Mouse (Mus musculus): Measurements from ENCODE around the gene Qrich1.
A peak's percentile ranks its signal among the peaks of the same experiment; 100 is the strongest.

Gene Qrich1

DNA sequence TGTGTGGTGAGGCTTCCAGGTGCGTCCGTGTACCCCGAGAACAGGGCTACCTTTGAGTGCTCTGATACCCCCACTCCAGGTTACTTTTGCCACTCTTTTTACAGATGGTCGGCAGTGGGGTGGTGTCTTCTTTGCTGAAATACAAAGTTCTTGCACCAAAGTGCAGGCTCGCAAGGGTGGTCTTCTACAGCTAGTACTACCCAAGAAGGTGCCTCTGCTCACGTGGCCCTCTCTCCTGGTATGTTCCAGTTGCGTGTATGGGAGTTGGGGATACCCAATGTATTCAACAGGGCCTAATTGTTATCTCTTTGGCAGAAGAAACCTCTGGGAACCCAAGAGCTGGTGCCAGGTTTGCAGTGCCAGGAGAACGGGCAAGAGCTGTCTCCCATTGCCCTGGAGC, 23.4 kb upstream of the Qrich1 start:
- DNase-seq, result no peak

DNA sequence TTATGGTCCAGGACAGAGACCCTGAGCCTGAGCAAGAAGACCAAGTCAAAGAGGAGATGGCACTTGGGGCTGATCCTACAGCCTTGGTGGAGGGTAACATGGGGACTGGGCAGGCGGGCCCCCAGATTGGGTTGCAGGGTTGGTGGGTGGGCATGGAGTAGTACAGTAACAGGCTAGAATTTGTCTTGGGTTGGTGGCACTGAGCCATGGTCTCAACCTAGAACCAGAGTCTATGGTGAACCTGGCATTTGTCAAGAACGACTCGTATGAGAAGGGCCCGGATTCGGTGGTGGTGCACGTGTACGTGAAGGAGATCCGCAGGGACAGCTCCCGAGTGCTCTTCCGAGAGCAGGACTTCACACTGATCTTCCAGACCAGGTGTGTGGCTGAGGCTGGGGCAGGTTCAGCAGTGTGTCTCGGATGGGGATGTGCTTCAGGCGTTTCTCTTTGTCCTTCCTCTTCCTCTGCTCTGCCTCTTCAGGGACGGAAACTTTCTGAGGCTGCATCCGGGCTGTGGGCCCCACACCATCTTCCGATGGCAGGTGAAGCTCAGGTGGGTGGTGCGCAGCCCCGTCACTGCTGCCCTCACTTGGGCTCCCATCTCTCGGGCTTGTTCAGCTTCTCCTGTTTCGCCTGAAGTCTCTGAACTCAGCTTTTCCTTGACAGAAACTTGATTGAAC, 22.3 kb upstream of the Qrich1 start:
- DNase-seq, result no peak

DNA sequence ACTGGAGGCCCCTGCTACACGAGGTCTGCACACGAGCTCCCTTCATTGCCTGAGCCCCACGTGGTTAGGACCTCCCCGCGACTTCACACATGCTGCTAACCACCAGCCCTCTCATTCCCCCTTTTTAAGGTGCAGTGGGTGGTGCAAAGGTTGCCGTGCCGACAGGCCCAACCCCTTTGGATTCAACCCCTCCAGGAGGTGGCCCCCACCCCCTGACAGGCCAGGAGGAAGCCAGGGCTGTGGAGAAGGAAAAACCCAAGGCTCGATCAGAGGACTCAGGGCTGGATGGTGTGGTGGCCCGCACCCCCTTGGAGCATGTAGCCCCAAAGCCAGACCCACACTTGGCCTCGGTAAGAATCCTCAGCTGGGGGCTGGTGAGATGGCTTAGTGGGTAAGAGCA, 21.7 kb upstream of the Qrich1 start:
- no peak for DNase-seq

DNA sequence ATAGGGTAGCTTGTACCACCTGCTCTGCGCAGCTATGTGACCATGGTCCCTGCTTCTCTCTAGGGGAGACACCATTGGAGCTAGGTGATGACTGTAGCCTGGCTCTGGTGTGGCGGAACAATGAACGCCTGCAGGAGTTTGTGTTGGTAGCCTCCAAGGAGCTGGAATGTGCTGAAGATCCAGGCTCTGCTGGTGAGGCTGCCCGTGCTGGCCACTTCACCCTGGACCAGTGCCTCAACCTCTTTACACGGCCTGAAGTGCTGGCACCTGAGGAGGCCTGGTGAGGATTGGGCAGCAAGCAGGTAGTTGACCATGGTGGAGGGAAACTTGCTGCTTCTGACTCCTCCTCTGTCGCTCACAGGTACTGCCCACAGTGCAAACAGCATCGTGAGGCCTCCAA, 17.4 kb upstream of the Qrich1 start:
- DNase-seq, result no peak

DNA sequence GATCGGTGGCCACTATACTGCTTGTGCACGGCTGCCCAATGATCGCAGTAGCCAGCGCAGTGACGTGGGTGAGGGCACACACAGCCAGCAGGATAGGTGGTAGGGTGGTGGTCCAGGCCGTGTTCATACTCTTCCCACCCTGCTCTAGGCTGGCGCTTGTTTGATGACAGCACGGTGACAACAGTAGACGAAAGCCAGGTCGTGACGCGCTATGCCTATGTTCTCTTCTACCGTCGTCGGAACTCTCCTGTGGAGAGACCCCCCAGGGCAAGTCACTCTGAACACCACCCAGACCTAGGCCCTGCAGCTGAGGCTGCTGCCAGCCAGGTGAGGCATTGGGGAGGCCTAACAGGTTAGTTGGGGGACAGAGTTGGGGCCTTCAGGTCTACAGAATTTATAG, 16.7 kb upstream of the Qrich1 start:
- DNase-seq, result no peak

DNA sequence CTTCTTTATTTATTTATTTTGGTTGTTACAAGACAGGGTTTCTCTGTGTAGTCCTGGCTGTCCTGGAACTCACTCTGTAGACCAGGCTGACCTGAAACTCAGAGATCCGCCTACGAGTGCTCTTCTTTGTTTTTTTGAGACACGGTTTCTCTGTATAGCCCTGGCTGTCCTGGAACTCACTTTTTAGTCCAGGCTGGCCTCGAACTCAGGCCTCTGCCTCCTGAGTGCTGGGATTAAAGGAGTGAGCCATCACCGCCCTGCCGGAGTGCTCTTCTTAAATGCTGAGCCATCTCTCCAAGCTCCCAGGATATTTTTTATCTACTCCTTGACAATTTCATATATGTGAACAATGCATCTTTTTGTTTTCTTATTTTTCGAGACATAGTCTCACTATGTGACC, 9.7 kb upstream of the Qrich1 start:
- DNase-seq, result no peak

DNA sequence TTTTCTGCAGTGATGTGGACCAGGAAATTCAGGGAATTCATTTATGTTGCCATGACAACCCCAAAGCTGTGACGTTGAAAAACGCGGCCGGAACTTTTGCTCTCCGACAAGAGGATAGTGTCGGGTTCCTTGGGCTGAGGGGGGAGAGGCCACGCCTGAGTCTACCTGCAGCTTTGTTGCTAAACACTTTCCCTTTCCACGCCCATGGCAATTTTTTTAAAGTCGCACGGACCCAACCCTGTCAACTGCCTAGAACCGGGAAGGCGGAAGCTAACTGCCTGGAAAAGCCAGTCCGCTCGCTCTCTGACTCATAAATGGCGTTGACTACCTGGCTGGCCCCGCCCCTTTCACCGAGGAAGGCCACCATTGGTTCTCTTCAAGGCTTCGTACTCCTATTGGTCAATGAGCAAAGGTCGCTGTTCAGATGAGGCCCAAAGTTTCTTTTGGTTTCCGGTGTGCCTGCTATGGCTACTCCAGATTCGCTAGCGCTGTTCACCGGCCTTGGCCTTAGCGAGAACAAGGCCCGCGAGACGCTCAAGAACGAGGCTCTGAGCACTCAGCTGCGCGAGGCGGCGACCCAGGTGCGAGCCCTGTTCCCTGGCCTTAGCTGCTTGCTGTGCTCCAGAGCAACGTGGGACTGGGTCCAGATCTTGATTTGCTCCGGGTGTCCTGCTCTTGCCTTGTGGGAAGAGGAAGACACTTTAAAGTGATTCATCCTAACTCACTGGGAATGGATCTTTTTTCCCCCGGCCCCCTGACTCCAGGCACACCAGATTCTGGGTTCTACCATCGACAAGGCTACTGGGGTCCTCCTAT, 8.8 kb upstream of the Qrich1 start, which contains the start of gene Qars:
Qars (plus strand) TSS at position 88 of the 816 bp plus-strand sequence.
- peak; percentile 96 for DNase-seq

DNA sequence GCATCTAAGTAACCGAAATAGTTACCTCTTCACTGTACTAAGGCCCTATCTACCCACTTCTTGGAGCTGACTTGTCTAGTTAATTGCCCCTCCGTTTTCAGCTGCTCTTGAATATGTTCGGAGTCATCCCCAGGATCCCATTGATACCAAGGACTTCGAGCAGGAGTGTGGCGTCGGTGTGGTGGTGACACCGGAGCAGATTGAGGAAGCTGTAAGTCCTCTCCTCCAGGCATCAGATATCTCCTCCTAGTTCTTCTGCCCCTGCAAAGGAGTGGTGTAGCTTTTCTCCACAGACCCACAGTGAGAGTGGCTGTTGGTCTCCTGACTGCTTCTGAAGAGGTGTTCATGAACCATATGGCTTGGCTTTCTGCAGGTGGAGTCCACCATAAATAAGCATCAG, 7.8 kb upstream of the Qrich1 start:
- DNase-seq, result no peak

DNA sequence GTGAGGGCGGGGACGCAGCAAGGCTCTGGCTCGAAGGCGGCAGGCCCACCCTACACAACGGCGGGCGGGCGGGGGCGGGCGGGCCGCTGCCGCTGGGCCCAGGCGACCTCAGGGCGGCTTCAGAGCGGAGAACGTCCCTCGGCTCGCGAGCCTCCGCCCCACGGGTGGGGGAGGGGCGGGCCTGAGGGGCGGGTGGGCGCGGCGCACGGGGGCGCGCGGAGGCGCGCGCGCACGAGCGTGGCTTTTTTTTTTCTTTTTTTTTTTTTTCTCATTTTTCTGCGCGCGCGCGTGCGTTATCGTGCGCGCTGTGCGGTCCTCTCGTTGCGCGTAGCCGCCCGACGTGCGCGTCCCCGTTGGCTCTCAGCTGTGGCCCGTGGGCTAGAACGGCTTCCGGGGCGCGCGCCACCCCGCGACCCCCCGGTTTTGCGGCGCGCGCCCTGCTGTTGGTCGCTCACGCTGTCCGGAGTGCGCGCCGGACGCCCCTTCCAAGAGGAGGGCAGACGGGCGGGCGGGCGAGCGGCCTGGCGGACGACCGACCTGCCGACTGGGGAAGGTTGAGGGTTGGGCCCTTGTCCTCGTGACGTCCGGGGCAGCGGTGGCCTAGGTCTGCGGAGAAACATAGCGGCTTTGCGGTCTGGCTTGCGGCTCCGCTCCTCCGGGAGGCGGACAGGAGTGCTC, 786 bp downstream of the Qrich1 start:
- DNase-seq, result peak; percentile 84

DNA sequence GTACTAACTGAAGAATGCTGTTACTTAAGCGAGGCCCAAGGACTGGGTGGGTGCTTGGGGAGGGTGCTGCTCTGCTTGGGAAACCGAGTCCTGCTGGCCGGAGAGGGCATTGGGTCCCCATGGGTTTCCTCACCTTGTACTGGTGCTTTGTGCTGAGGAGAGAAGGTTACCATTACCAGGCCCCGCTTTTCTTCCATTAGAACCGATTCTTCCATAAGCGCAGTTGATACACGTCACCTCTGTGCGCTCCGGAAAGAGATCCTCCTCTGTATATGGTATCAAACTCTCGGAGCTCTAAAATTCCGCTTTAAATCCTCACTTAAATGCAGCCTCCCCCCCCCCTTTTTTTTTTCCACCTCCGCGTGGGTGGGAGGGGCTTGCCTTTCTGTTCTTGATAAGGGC, 1.3 kb downstream of the Qrich1 start:
- DNase-seq, result no peak

DNA sequence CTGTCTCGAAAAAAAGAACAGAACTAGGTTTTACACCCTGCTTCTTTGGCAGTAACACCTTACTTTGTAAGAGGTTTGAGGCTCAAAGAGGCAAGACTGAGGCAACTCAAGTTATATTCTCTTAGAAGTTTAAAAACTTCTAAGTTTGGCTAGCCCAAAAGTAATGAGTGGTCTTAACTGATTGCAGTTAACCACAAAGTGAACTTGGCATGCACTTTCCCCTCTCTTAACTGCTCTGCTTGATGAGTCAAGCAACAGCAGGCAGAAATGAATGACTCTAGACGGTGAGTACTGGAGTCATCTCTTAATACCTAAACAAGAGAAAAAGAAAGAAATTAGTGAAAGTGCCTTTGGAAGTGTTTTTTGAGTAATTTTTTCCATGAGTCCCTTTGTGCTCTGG, 5.0 kb downstream of the Qrich1 start:
- DNase-seq, result no peak

DNA sequence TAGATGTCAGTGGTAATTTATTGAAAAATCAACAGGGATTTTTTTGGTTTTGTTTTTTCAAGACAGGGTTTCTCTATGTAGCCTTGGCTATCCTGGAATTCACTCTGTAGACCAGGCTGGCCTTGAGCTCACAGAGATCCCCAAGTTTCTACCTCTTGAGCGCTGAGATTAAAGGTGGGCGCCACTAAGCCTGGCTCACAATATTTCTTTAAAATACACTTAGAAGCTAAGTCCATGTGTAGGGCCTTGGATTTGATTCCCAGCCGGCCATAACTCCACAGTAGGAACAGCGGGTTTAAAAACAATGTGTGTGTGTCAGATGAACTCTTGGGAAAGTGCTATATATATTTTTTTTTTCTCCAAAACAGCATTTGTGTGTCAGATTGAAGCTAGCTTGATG, 6.7 kb downstream of the Qrich1 start:
- DNase-seq, result no peak

DNA sequence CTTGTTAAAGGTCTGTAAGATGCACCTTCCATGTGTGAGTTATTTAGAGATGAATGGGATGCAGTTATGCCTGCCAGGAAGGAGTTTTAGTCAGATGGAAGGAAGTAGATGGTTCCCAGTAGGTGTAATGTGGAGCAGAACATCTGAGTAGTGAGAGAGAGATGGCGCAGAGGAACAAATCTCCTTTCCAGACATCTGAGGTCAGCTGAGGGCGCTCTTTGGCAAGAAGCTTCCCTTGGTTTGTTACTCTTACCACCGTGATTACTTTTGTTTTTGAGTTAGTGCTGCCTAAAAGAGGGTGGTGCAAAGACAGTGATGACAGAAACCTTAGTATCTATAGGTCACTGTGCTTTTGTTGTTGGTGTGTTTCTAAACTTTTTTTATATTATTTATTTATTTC, 8.8 kb downstream of the Qrich1 start:
- DNase-seq, result no peak

DNA sequence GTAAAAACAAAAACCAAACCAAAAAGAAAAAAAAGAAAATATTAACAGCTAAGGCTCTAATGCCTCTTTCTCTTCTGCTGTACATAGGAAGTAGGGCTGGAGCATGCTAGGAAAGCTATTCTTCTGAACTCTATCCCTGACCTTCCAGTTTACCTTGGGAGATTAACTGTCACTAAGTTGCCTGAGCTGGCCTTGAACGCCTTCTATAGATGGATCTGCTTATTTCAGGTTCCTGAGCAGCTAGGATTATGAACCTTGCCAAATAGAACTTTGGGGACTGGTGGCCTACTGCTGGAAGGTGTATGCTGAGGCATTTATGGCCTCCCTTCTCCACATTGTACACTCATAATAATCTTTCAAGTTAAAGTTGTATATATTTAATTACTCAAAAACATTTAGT, 14.3 kb downstream of the Qrich1 start:
- no peak for DNase-seq

DNA sequence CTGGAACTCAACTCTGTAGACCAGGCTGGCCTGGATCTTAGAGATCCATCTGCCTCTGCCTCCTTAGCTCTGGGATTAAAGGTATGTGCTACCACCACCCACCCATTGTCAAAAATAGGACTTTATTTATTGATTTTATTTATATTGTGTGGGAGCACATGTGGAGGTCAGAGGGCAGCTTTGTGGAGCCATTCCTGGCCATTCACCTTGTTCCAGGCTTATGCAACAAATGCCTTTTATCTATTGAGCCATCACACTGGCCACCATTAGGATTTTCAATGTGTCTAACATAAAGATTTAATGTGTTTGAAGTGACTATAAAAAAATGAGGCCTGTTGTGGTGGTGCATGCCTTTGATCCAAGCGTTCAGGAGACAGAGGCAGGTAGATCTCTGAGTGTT, 14.9 kb downstream of the Qrich1 start:
- no peak for DNase-seq

DNA sequence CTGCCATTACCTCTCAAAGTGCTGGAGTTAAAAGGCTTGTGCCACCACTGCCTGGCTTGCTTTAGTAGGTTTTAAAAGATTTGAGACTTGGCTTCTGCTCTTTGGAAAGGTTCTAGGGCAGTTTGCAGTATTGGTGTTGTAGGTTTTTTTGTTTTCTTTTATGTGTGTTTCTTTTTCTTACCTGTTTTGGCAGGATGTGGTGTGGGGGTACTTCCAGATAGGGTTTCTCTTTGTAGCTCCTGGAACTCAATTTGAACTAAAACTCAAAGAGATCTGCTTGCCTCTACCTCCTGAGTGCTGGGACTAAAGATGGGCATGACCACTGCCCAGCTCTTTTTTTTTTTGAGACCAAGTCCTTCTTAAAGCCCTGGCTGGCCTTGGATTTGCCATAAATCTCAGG, 24.2 kb downstream of the Qrich1 start:
- DNase-seq, result no peak

DNA sequence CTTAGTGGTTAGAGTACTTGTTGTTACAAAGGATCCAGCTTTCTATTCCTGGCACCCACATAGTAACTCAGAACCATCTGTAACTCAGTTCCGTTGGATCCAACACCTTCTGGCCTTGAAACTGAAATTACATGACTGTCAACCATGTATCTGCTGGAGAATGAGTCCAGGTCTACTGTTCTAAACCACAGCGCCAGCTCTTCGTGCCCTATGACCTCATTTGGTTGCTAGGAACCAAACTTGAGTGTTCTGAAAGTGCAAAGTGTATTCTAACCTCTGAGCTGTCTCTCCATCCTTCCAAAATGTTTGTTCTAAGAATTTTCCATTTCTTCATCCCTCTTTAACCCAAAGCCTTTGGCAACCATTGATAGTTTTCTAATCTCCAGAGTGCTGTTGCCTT, 29.4 kb downstream of the Qrich1 start:
- no peak for DNase-seq

DNA sequence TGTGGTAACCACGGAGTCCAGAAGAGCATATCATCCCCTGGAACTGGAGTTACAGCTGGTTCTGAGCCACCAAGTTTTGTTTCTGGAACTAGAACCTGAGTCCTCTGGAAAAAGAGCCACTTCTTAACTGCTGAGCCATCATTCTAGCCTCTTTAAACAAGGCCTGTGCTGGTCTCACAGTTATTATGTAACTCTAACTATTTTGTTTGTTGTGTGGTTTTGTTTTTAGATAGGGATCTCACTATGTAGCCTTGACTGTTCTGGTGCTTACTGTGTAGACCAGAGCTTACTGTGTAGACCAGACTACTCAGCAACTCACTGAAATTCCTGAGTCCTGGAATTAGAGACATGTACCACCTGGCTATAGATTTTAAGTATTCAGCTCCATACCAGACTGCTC, 30.3 kb downstream of the Qrich1 start:
- no peak for DNase-seq

DNA sequence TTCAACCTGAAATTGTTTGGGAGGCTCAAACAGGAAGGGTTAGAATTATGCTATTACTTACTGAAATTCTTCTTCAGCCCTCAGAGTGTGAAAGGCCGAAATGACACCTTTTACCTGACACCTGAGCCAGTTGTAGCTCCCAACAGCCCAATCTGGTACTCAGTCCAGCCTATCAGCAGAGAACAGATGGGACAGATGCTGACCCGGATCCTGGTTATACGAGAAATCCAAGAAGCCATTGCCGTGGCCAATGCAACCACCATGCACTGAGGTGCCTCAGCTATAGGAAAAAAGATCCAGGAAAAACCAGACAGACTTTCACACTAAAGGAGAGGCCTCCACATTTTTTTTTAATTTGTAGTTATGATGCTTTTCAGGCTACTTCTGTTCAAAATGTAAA, 42.6 kb downstream of the Qrich1 start:
- DNase-seq, result no peak

DNA sequence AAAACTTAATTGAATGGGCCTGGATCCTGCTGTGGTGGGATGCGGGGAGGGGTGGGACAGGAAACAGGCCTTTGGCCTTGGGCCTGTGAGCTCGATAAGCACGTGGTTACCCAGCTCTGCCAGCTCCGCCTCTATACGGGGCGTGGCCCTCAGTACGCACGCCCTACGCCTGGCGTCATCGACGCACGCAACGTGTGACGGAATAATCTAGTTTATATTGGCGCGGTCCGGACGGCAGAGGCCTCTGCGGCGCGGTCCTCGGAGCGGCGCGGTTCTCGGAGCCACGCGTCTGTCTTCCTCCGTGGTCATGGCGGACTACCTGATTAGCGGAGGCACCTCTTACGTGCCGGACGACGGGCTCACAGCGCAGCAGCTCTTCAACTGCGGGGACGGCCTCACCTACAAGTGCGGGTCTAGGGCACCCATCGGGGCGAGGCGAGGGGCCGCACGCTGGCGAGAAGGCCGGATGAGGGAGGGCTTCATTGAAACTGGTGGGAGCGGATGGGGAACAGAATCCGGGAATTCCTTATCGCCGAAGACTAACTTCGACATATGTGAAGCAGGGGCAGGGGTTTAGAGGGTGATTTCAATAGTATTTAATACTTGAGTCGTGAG, 43.7 kb downstream of the Qrich1 start, which contains the start of gene Impdh2:
Impdh2 (plus strand) TSS at position 60 of the 615 bp plus-strand sequence.
- peak; percentile 96 for DNase-seq

DNA sequence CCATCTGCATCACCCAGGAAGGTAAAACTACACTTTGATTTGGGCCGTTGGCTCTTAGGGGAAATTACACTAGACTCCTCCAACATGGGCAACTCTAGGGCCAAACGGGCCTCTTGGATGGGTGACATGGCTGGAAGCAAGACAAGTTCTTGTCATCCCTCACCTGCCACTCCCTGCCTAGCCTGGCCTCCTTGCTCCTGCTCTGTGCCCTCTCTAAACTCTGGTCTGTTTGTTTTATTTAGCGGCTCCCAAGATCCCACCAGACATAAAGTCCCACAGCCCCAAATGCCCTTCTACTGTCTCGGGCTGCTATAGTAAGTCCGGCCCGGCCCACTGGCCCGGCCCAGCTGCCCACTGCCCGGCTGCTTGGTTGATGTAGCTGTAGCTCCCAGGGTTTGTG, 47.1 kb downstream of the Qrich1 start:
- no peak for DNase-seq

DNA sequence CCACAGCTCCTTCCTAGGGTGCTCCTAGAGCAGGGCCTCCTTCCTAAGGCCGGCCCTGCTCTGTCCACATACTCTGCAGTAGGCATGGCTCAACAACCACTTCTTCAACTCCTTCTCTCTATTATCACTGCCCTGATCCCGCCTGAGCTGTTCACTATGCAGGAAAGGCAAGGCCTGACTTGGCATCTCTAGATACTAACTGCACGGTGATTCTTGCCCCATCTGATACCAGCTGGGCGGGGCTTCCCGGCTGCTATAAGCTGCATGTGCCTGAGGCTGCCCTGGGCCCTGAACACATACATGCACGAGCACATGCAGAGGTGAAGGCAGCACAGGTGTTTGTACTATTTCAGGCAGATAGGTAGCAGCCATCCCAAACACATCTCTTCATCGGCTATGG, 47.5 kb downstream of the Qrich1 start:
- DNase-seq, result no peak

Measured in kidney, adult 18-20 months (tissue).